Mouse (Mus musculus): ENCODE results near the gene Lrrfip1. TPM values are rescaled to one million over a fixed set of nuclear protein-coding genes. Genes with fewer than 3 reads are reported as not detected.

Lrrfip1 gene
- 21.2 and 21.7 TPM in 2 replicates for polyA plus RNA-seq (2016; fragmentation: Nextera tagmentation; extraction: Ambion mirVana)

GRCm38 (mm10) chr1:90998268-90998890 is at the start of gene Lrrfip1:
Gene Lrrfip1, plus strand, starts transcription at chr1:90998737.
- peaks cover 3% of the 10 kb centered on the region; the same call in 1 of the 2 replicates for H3K9me3 ChIP-seq (replicated peaks)
- H3K27me3 ChIP-seq (ENCODE audit: low read depth, poor library complexity, severe bottlenecking): peaks cover 16% of the 10 kb centered on the region; the same call in 1 of the 2 replicates
- DNase-seq (ENCODE audit: low spot score): peak; percentile 78
- WGBS: 3% methylated on average over 58 of the region's 59 CpGs
- peak within 1 kb of the TSS; percentile 89 for H3K27ac ChIP-seq
- H3K4me1 ChIP-seq: peaks cover 23% of the 10 kb centered on the region
- peak within 1 kb of the TSS; percentile 87 for H3K4me3 ChIP-seq
- no peaks in the 10 kb centered on the region for H3K36me3 ChIP-seq

DNA sequence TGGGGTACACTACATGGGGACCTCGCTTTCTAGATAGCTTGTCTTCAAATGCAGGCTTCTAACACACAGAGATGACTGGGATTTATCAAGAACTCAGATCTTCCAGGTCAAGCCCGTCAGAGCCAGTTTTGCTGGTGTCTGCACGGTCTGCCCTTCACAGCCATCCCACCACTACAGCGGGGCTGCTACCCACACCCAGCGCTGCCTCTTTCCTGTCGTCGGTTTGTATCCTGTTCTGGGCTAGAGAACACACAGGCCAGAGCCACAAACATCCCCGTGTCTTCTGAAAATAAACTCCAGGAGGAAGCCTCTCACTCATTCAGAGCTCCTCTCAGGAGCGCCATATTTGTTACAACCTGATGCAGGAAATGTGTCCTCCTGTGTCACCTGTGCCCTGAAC is 49.2 kb upstream of the Lrrfip1 start:
- H3K9me3 ChIP-seq (replicated peaks): no peaks in the 10 kb centered on the region
- no peaks in the 10 kb centered on the region; the same call in 1 of the 2 replicates for H3K4me1 ChIP-seq
- no peaks in the 10 kb centered on the region for H3K27me3 ChIP-seq (ENCODE audit: low read depth, poor library complexity, severe bottlenecking)
- no peaks in the 10 kb centered on the region for H3K36me3 ChIP-seq
- H3K27ac ChIP-seq: no peak overlapping the region
- no peak overlapping the region for H3K4me3 ChIP-seq
- no peak for DNase-seq (ENCODE audit: low spot score)
- 81% methylated on average over 9 of the region's 9 CpGs for WGBS

DNA sequence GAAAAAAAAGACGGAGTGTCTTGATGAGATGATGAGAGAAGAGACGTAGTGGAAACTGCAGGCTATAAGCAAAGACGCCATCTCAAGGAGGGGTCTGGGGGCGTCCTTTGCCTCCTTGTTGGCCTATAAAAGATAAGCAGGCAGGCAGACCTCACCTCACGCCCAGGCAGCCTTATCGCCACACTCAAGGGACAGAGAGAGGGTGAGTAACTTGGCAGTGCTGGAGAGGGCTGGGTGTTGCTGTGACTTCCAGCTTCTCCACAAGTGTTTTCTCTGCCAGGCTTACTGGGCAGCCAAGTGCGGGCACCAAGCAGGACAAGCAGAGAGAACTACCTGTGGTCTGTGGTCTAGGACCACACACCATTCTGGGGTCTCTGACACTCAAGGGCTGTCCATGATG is 46.9 kb upstream of the Lrrfip1 start:
- no peak overlapping the region for H3K27ac ChIP-seq
- 85% methylated on average over 7 of the region's 7 CpGs for WGBS
- no peak for DNase-seq (ENCODE audit: low spot score)
- H3K4me3 ChIP-seq: no peak overlapping the region
- no peaks in the 10 kb centered on the region for H3K27me3 ChIP-seq (ENCODE audit: low read depth, poor library complexity, severe bottlenecking)
- no peaks in the 10 kb centered on the region for H3K9me3 ChIP-seq (replicated peaks)
- no peaks in the 10 kb centered on the region for H3K36me3 ChIP-seq
- no peaks in the 10 kb centered on the region; the same call in 1 of the 2 replicates for H3K4me1 ChIP-seq

DNA sequence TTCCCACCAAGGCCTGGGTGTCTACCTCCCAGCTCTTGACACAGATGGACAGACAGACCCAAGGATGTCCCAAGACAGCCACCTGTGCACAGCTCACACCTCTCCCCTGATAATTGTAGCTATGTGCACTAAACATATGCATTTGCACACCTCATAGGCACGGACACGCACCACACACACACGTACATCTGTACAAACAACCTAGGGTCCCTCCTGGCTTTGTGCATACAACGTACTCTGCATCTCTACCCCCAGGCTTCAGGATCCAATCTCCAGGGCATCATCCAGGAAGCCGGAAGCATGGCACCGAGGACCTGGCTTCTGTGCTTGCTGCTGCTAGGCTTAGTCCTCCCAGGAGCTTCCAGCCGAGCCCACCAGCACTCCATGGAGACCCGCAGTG is 45.7 kb upstream of the Lrrfip1 start, which contains the start of gene Prlh:
Prlh (plus strand) TSS at position 301 of the 400 bp plus-strand sequence.
- no peaks in the 10 kb centered on the region for H3K9me3 ChIP-seq (replicated peaks)
- H3K27ac ChIP-seq: no peak within 1 kb of the TSS
- DNase-seq (ENCODE audit: low spot score): no peak
- H3K4me1 ChIP-seq: no peaks in the 10 kb centered on the region; the same call in 1 of the 2 replicates
- no peaks in the 10 kb centered on the region for H3K36me3 ChIP-seq
- H3K4me3 ChIP-seq: no peak within 1 kb of the TSS
- 86% methylated on average over 8 of the region's 8 CpGs for WGBS
- 0 out of 2 replicates have a peak, but pooled peaks cover 2% of the 10 kb centered on the region for H3K27me3 ChIP-seq (ENCODE audit: low read depth, poor library complexity, severe bottlenecking)

DNA sequence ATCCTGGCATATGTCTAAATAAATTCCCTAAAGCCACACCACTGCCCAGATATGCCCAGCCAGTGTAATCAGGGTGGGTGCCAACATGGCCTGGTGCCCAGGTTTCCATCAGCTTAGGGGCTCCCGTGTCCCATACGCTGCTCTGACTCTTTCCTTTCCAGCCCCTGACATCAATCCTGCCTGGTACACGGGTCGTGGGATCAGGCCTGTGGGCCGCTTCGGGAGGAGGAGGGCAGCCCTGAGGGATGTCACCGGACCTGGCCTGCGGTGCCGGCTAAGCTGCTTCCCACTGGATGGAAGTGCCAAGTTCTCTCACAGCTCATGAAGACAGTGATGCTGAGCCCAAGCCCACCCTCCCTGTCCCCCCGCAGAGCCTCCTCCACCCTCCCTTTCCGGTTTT is 44.8 kb upstream of the Lrrfip1 start:
- H3K4me3 ChIP-seq: no peak overlapping the region
- no peaks in the 10 kb centered on the region for H3K9me3 ChIP-seq (replicated peaks)
- H3K4me1 ChIP-seq: no peaks in the 10 kb centered on the region; the same call in 1 of the 2 replicates
- peaks cover 11% of the 10 kb centered on the region; the same call in 1 of the 2 replicates for H3K27me3 ChIP-seq (ENCODE audit: low read depth, poor library complexity, severe bottlenecking)
- no peaks in the 10 kb centered on the region for H3K36me3 ChIP-seq
- WGBS: 81% methylated on average over 11 of the region's 11 CpGs
- no peak for DNase-seq (ENCODE audit: low spot score)
- H3K27ac ChIP-seq: no peak overlapping the region

GRCm38 (mm10) chr1:90956245-90957096 is 42.1 kb upstream of the Lrrfip1 start:
- Histone ChIP-seq H3K4me3 (no peak overlapping the region), H3K27ac (no peak overlapping the region), H3K9me3 (replicated peaks) (no peaks in the 10 kb centered on the region), H3K36me3 (no peaks in the 10 kb centered on the region), H3K27me3 (ENCODE audit: low read depth, poor library complexity, severe bottlenecking) (peaks cover 22% of the 10 kb centered on the region; the same call in 1 of the 2 replicates), H3K4me1 (no peaks in the 10 kb centered on the region; the same call in 1 of the 2 replicates)
- DNase-seq (ENCODE audit: low spot score): peak; percentile 76
- WGBS: 26% methylated on average over 6 of the region's 7 CpGs

- Histone ChIP-seq H3K9me3 (replicated peaks) (no peaks in the 10 kb centered on the region), H3K4me1 (0 out of 2 replicates have a peak, but pooled peaks cover 4% of the 10 kb centered on the region), H3K4me3 (no peak overlapping the region), H3K36me3 (no peaks in the 10 kb centered on the region), H3K27me3 (ENCODE audit: low read depth, poor library complexity, severe bottlenecking) (peaks cover 33% of the 10 kb centered on the region; the same call in 1 of the 2 replicates), H3K27ac (no peak overlapping the region)
- WGBS: 52% methylated on average over 4 of the region's 4 CpGs
- DNase-seq (ENCODE audit: low spot score): no peak
These were observed 36.0 kb upstream of the Lrrfip1 start for GRCm38 (mm10) chr1:90962526-90962925.

DNA sequence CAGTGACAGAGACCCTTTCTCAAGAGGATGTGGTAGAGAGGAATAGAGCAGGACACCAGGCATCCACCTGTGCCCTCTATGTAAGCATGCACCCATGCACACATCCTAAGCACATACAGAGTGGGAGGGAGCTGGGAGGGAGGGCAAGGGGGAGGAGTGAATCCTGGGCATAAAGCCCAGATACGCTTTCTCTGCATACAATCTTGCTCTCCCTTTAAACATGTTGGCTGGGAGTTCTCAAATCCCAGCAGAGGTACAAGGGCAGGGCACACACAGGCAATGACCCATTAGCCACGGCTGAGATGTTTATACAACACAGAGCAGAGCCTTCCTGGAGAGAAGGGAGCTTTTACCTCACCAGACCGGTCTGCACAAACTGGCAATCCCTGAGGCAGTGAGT is 35.5 kb upstream of the Lrrfip1 start:
- Histone ChIP-seq H3K9me3 (replicated peaks) (no peaks in the 10 kb centered on the region), H3K36me3 (no peaks in the 10 kb centered on the region), H3K4me3 (no peak overlapping the region), H3K4me1 (0 out of 2 replicates have a peak, but pooled peaks cover 4% of the 10 kb centered on the region), H3K27me3 (ENCODE audit: low read depth, poor library complexity, severe bottlenecking) (peaks cover 29% of the 10 kb centered on the region; the same call in 1 of the 2 replicates), H3K27ac (no peak overlapping the region)
- no peak for DNase-seq (ENCODE audit: low spot score)
- 41% methylated on average over 3 of the region's 3 CpGs for WGBS

GRCm38 (mm10) chr1:90967583-90967982 is 31.0 kb upstream of the Lrrfip1 start:
- peaks cover 13% of the 10 kb centered on the region for H3K4me1 ChIP-seq
- no peaks in the 10 kb centered on the region for H3K9me3 ChIP-seq (replicated peaks)
- H3K27ac ChIP-seq: no peak overlapping the region
- DNase-seq (ENCODE audit: low spot score): no peak
- peaks cover 28% of the 10 kb centered on the region for H3K27me3 ChIP-seq (ENCODE audit: low read depth, poor library complexity, severe bottlenecking)
- no peak overlapping the region for H3K4me3 ChIP-seq
- WGBS: 91% methylated on average over 7 of the region's 7 CpGs
- no peaks in the 10 kb centered on the region for H3K36me3 ChIP-seq

- H3K27me3 ChIP-seq (ENCODE audit: low read depth, poor library complexity, severe bottlenecking): peaks cover 31% of the 10 kb centered on the region
- H3K36me3 ChIP-seq: no peaks in the 10 kb centered on the region
- no peak overlapping the region for H3K27ac ChIP-seq
- 83% methylated on average over 4 of the region's 4 CpGs for WGBS
- no peaks in the 10 kb centered on the region for H3K9me3 ChIP-seq (replicated peaks)
- no peak overlapping the region for H3K4me3 ChIP-seq
- H3K4me1 ChIP-seq: peaks cover 23% of the 10 kb centered on the region
- DNase-seq (ENCODE audit: low spot score): no peak
These were observed 29.9 kb upstream of the Lrrfip1 start for GRCm38 (mm10) chr1:90968649-90969048.

- 25% methylated on average over 9 of the region's 9 CpGs for WGBS
- Histone ChIP-seq H3K36me3 (no peaks in the 10 kb centered on the region), H3K27me3 (ENCODE audit: low read depth, poor library complexity, severe bottlenecking) (peaks cover 31% of the 10 kb centered on the region), H3K4me1 (peaks cover 24% of the 10 kb centered on the region), H3K27ac (peak within 1 kb of the TSS; percentile 67; the same call in 1 of the 2 replicates), H3K4me3 (no peak within 1 kb of the TSS), H3K9me3 (replicated peaks) (no peaks in the 10 kb centered on the region)
- no peak for DNase-seq (ENCODE audit: low spot score)
These were observed 29.2 kb upstream of the Lrrfip1 start, which contains the start of gene Rab17 for GRCm38 (mm10) chr1:90969347-90969784. Gene Rab17, minus strand, starts transcription at chr1:90969661.

DNA sequence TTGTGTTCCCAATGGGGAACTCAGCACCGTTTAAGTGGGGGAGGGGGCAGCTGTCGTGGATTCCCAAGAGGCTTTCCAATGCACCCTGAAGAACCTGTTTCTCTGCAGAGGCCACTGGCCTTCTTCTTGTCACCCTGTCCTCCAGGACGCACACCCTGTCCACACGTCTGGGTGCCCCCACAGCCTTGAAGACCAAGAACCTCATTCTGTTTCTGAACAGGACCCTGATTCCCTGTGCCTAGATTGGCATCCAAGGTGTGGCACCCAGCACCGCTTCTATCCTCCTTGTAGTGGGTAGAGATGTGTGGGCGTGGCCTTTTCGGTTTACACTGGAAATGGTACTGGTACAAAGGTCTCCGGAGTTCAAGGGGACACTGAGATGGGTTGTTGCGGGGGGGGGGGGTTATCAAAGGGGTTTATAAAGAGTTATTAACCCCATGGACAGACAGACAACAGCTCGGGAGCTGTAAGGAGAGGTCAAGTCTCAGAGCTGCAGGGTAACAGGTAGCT is 28.6 kb upstream of the Lrrfip1 start:
- no peak overlapping the region for H3K4me3 ChIP-seq

More for the DNA sequence above, 28.6 kb upstream of the Lrrfip1 start:
- 77% methylated on average over 10 of the region's 10 CpGs for WGBS
- H3K4me1 ChIP-seq: peaks cover 24% of the 10 kb centered on the region
- H3K36me3 ChIP-seq: no peaks in the 10 kb centered on the region
- no peak for DNase-seq (ENCODE audit: low spot score)
- no peak overlapping the region for H3K27ac ChIP-seq
- H3K27me3 ChIP-seq (ENCODE audit: low read depth, poor library complexity, severe bottlenecking): peaks cover 31% of the 10 kb centered on the region
- no peaks in the 10 kb centered on the region for H3K9me3 ChIP-seq (replicated peaks)
